Mouse (Mus musculus) inflammation-experienced regulatory T-cells, adult 6 months (primary cell): Measurements from ENCODE around the gene Fbxo11. TPM values are rescaled to one million over a fixed set of nuclear protein-coding genes. Genes with fewer than 3 reads are reported as not detected.
"Not testable (repeated sequence)": the region's sequence is repeated elsewhere in the genome, so short reads cannot be mapped to it uniquely, and the experiment has no call there.

ENCODE experiments used
- ATAC-seq: one replicate; pipeline ENCODE4 v1.8.0; 2017
- polyA plus RNA-seq, 3 experiments: library from polyadenylated mRNA; unstranded; fragments of 100-300 nt; shearing (Covaris generic); gene quantifications; one replicate each; pipeline ENCODE4 v1.2.1; 2017

Gene Fbxo11
- polyA plus RNA-seq, 3 experiments from 2014 or later, result 15.8 to 26.4 (median 17.9) TPM

DNA sequence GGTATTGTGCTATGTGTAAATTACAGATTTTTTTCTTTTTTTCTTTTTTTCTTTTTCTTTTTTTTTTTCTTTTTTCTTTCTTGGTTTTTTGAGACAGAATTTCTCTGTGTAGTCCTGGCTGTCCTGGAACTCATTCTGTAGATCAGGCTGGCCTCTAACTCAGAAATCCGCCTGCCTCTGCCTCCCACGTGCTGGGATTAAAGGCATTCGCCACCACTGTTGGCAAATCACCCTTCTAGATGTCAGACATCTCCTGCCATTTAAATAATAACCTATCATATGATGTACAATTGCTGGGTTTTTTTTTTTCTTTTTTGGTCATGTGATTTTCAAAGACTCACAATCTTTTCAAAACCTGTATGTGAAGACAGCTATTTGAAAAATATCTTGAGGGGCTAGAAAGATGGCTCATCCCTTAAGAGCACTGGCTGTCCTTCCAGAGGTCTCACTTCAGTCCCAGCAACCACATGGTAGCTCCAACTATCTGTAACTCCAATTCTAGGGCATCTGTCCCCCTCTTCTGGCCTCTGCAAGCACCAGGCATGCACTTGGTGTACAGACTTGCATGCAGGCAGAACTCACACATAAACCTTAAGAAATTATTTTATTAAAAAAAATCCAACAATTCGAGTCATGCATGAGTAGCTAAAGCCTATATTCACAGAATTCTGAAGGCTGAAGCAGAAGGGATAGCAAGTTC, 2.3 kb upstream of the Fbxo11 start:
- ATAC-seq, result no peak

GRCm38 (mm10) chr17:88066799-88067198, 1.7 kb upstream of the Fbxo11 start:
- no peak for ATAC-seq

DNA sequence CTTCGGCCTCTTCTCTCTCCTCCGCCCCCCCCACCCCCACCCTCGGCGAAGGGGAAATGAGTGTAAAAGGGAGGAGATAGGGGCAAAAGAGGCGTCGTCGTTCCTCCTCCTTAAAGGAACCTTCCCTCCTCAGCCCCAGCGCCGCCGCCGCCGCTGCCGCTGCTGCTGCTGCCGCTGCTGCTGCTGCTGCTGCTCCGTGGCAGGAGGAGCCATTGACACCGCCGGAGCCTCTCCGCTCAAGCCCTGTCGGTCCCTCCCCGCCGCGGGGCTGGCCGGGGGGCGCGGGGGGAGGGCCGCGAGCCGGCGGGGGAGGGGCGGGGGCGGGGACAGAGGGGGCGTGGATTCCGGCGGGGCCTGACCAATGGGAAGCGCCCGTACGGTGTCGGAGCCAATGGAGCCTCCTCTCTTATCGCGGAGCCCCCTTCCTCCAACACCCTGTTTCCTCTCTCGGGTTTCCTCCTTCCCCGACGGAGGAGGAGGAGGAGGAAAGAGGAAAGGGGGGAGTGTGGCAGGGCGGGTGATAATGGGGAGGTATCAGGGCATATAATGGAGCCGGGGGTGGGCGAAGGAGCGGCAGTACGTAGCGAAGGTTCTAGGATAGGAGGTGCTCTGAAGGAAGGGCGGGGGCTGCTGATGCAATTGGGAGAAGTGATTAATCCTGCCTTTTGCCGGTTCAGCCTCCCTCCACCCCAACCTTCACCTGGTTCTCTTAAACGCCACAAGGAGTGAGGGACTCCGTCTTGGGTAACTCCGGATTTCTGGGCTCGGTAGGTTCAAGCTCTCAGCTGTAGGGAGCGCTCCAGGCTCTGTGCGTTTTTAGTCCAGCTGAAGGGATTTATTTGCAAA, 933 bp upstream of the Fbxo11 start:
- peak; percentile 84 for ATAC-seq

- ATAC-seq, result peak; percentile 30
Measured at GRCm38 (mm10) chr17:88064347-88065030, 602 bp downstream of the Fbxo11 start.

DNA sequence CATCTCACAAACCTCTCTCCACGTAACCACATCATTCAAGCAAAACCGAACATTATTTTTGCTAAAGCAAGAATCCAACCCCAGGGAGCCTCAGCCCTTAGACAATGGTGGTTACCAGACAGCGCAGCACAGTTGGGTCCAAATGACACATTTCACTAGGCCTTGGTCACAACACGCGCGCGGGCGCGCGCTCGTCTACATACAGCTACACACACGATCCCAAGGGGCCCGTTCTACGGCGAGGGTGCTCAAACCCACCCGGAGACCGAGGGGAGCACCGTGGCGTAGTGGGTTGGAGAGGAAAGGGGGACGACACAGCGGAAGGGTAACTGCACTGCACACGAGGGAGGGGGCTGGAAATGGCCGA, 1.1 kb downstream of the Fbxo11 start:
- ATAC-seq, result peak; percentile 20

DNA sequence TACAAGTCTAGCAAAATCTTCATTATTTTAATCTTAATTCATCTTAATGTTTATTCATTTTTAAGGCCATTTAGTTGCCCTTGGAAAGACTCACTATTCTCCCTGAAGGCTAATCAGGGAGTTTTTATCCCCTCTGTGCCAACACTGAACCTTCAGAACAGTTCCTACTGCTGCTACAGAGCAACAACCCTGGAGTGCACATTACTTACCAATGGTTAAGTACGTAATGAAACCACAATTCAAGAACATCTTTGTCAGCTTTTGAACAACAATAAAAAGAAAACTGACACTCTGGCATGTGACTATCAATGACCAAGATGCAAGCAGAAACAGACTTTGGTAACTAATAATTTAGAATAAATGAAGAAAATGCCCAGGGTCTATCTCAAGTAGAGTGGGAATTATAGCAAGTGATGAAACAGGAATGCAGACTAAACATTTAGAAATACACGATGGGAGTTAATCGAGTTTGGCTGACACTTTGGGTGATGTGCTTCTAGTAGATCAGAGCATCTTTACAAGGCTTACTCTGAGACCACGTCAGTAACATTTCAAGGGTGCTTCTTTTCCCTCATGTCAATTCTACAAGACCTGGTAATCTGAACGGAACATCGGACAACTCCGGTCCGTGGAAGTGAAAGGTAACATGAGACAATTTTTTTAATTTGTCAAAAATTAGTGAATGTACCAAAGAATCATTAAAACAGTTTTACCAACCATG, 2.1 kb downstream of the Fbxo11 start:
- no peak for ATAC-seq

DNA sequence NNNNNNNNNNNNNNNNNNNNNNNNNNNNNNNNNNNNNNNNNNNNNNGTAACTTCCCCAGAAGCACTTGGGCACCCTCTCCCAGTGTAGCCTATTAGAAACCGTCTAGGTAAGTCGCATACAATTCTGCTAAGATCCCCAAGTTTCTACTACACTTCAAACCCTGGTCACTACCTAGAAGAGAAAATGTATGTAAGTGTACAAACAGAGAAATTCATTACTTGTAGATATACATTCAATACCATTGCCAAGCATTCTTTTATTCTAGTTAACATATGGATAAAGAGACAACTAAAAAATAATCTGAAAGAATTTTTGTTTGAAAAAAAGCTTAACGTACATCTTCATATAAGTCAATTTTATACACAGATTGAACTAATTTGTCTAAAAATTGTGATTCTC, 3.1 kb downstream of the Fbxo11 start:
- ATAC-seq, result no peak

GRCm38 (mm10) chr17:88058280-88058679, 6.8 kb downstream of the Fbxo11 start:
- no peak for ATAC-seq

DNA sequence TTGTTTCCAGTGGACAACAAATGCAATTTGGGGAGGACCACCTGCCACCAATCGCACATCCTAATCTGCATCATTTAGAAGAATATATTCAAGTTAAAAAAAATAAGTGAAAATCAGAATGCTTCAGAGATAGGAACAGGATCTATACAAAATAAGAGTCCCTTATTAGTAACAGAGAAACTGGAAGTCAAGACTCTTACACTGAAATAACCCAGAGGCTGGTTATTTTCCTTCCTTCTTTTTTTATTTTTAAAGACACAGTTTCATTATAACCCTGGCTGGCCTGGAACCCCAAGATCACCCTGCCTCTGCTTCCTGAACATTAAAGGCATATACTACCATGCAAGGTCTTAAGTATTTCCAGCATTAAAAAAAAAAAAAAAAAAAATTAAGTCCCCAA, 7.2 kb downstream of the Fbxo11 start:
- peak; percentile 67 for ATAC-seq

GRCm38 (mm10) chr17:88051679-88052078, 13.4 kb downstream of the Fbxo11 start:
- no peak for ATAC-seq

DNA sequence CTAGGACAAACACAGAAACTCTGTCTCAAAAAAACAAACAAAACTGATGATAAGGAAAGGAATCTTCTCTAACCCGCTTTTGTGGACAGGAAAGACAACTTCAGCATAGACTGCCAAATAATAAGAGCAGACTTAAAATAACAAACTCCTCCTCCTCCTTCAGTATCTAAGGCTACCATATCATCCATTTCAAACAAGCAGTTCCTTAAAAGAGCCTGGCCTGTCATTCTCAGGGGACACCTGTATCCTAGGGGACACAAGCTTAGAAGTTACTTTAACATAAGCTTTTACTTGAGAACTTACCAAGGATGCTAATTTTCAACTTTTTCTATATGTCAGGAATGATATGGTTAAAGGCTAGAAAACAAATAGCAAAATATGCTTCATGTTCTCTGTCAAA, 14.2 kb downstream of the Fbxo11 start:
- no peak for ATAC-seq

- no peak for ATAC-seq
Measured at GRCm38 (mm10) chr17:88050318-88050717, 14.8 kb downstream of the Fbxo11 start.

DNA sequence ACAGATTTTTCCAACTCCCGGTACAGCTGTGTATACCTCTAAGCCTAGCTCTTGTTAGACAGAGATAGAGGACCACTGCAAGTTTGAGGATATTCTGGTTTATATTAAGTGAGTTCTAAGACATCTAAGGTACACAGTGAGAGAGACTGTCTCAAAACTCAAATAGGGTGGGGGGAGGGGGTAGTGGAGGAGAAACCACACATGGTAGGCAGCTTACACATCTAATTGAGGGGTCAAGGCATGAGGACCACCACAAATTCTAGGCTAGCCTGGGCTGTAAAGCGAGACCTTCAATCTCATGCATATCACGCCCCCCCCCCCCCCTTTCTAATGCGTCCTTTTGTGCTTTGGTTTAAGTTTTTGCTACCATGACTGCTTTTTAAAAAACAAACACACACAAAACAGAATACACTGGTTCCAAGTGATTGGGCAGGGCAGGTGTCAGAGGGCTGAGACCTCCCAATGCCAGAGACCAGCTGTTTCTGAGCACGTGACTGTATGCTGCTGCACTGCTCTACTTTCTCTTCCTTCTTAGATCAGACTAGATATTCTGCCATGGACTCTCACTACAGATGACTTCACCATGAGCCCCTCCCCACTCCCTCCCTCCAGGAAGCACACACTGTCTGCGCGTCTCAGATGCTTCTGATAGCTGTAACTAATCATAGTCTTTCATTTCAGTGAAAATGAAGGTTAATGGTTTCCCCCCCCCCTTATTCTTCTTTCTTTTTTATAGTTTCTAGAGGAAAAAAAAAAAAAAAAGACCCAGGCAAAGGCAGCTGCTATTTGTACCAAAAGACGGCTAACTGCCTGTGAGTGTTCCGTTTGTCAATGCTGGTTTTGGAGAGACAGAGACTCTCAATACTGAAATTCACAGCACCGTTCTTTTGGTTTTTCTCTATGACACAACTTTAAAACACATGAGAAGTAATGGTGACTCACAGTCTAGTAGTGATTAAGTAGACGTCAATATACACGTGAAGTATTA, 22.7 kb downstream of the Fbxo11 start:
- ATAC-seq, result peak; percentile 98

DNA sequence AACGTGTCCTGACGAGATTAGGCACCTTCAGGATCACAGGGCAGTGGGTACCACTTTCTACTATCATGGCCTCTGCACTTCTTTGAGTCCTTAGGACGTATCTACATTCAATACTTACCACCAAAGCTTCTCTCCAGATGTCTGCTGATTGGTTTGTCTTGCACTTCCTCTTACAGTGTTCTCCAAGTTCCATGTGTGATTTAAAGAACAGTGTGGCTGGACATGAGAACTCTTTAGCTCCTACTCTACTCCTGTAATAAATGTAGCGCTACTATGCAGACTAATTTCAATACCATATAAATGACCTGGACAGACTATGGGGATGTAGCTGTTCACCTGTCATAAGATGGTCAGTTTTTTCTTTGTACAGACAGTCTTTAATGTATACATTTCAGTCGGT, 24.3 kb downstream of the Fbxo11 start:
- ATAC-seq, result no peak

DNA sequence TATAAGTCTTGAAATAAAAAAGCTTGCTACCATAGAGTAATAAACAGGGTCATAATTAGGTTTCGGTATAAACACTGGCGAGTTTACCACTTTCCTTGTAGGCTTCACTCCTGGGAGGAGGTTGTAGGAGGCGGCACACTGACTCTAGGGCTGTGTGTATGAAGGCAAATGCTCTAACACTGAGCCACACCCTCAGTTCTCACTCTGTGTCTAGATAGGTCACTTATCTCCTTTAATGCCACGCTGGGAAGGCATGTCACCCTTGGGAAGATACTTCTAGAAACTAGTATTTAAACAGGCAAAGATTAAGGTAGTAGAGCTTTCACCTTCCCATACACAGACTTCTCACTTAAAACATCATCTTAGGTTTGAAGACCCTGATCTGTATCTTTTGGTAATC, 30.7 kb downstream of the Fbxo11 start:
- ATAC-seq, result no peak

GRCm38 (mm10) chr17:88031755-88032154, 33.3 kb downstream of the Fbxo11 start:
- ATAC-seq, result no peak

DNA sequence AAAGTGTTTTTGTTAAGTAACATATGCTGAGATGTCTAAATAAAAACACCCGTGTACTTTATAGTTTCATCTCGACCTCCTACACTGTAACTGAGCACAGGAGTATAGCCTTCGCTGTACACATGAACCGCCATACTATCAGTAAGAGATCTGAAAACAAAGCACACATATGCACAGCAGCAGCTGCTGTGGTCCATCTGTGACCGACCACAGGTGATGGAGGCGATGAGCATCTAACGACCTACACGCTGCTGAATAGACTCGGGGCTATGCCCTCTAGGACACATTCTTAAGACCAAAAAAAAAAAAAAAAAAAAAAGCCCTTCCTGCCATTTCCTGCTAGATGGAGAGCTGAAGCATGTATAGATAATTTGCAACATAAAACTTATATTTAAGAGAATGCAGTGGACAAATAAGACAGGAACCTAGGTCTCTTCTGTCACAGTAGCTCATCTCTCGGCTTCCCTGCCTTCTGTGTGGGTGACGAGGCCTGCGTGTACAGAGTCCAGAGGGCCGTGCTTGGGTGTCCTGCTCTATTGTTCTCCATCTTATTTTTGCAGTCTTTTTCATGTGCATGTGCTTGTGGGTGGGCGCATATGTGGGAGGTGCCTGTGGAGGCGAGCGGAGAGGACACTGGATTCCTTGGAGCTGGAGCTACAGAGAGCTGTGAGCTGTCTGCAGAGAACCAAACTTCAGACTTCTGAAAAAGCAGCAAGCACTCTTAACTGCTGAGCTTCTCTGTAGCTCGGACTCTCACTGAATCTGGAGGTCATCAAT, 35.7 kb downstream of the Fbxo11 start:
- no peak for ATAC-seq

DNA sequence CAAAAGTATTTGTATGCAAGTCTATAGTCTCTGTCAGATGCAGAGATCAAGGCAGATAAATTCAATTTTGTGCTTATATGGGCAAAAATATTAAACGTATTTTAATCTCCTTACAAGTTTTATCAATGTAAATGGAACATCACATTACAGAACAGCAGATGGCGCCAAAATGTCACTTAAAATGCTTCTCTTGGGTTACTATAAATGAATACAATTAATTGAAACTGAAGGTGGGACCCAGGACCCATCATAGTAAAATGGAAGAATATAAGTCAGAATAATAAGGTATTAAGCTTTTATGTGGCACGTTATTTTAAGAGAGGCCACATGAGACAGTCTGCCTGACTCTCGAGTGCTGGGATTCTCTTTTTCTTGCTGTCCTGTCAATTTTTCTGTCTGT, 39.9 kb downstream of the Fbxo11 start:
- peak; percentile 74 for ATAC-seq

DNA sequence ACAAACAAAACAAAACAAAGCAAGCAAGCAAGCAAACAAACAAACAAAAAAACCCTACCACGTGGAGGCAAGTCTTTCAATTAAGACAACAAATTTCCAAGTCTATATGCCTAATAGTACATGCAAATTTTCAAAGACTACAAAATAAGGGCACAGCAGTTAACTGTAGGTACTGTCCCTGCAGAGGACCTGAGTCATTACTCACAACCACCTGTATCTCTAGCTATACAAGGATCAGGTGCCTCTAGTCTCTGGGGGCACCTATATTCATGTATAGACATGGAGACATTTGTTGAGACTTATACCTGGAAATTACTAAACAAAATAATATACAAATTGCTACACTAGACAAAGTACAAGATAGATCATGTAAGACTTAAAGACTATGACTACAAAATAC, 41.2 kb downstream of the Fbxo11 start:
- ATAC-seq, result no peak

DNA sequence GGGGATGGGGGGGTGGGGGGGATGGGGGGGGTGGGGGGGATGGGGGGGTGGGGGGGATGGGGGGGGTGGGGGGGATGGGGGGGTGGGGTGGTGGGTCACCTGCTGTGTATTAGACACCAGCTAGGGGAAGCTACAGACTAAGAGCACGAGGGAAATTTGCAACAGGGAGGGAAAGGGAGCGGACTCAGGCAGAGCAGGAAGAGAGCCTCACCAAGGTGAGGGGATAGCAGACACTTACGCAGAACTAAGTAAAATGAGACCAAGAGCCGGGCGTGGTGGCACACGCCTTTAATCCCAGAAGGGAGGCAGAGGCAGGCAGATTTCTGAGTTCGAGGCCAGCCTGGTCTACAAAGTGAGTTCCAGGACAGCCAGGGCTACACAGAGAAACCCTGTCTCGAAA, 49.1 kb downstream of the Fbxo11 start:
- not testable (repeated sequence) for ATAC-seq

DNA sequence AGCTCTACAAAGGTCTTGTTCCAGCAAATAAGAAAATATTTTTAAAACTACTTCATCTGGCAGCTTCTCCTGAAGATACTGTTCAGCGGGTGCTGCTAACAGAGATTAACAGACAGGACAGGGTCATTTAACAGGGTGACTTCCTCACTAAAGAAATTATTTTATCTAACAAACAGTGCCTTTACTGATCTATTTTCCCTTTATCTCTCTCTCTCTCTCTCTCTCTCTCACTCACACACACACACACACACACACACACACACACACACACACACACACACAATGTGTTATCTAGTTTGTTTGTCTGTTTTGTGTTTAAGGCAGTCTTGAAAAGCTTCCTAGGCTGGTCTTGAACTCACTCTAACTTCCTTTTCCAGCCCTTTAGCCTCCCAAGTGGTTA, 50.6 kb downstream of the Fbxo11 start:
- no peak for ATAC-seq
